In genomic region chr15:12823455-12824119, GRCm38 (mm10) we compare ENCODE assay signal across 9 mouse cellular contexts. TPM values are rescaled to one million over a fixed set of nuclear protein-coding genes. Genes with fewer than 3 reads are reported as not detected.
A peak's percentile ranks its signal among the peaks of the same experiment; 100 is the strongest.
DNase-seq lines count a peak whose midpoint lies in the region; ATAC-seq and TF ChIP-seq lines count a peak whose summit lies in the region.
"Had no signal": no experiment of that assay in that cellular context is flagged by ENCODE, and none has a peak within 500 bp of the region (broad histone marks: within the 10 kb centered on the region; RNA-seq: fewer than 3 reads in every experiment).

No protein-coding gene starts in this region.

- TF ChIP-seq CTCF in intestine, postnatal 0 days (IDR thresholded peaks at IDR 0.05; ENCODE audit: low read depth) = no peak

- H3K4me2 ChIP-seq in liver, embryonic 11.5 days = peak overlapping the region; percentile 63
- H3K4me2 ChIP-seq in embryonic facial prominence, embryonic 12.5 days (replicated peaks) = peak overlapping the region; percentile 58
- peak overlapping the region; percentile 91 for H3K4me2 ChIP-seq in intestine, postnatal 0 days (replicated peaks; ENCODE audit: low read depth)
- H3K4me2 ChIP-seq in neural tube, embryonic 15.5 days = peak overlapping the region; percentile 73

- H3K9ac ChIP-seq in liver, embryonic 11.5 days (ENCODE audit: low read depth, low read length) = peak overlapping the region; percentile 92
- H3K9ac ChIP-seq in embryonic facial prominence, embryonic 12.5 days = peak overlapping the region; percentile 82
- peak overlapping the region; percentile 74 for H3K9ac ChIP-seq in intestine, postnatal 0 days (ENCODE audit: low read depth, low read length)
- peak overlapping the region; percentile 88 for H3K9ac ChIP-seq in neural tube, embryonic 15.5 days (replicated peaks)

- WGBS in liver, embryonic 11.5 days = 54% methylated on average over 2 of the region's 2 CpGs
- WGBS in embryonic facial prominence, embryonic 12.5 days = 91% methylated on average over 2 of the region's 2 CpGs
- 84% methylated on average over 2 of the region's 2 CpGs for WGBS in intestine, postnatal 0 days
- 96% methylated on average over 2 of the region's 2 CpGs for WGBS in neural tube, embryonic 15.5 days

- intact Hi-C loops in gastrocnemius, postnatal 14 days (cut with DNase I; ENCODE audit: low total_unique reads) = no loop called here

- peaks cover 12% of the 10 kb centered on the region for H3K4me1 ChIP-seq in liver, embryonic 11.5 days (replicated peaks; ENCODE audit: control insufficient read depth, insufficient read depth, low read length)
- H3K4me1 ChIP-seq in embryonic facial prominence, embryonic 12.5 days = peaks cover 22% of the 10 kb centered on the region
- peaks cover 6% of the 10 kb centered on the region for H3K4me1 ChIP-seq in intestine, postnatal 0 days (replicated peaks; ENCODE audit: control insufficient read depth, insufficient read depth, low read length)
- peaks cover 35% of the 10 kb centered on the region for H3K4me1 ChIP-seq in neural tube, embryonic 15.5 days

- no peaks in the 10 kb centered on the region for H3K27me3 ChIP-seq in liver, embryonic 11.5 days (replicated peaks; ENCODE audit: control insufficient read depth, insufficient read depth, low read length)
- H3K27me3 ChIP-seq in embryonic facial prominence, embryonic 12.5 days = no peaks in the 10 kb centered on the region
- no peaks in the 10 kb centered on the region for H3K27me3 ChIP-seq in intestine, postnatal 0 days (replicated peaks; ENCODE audit: control insufficient read depth, insufficient read depth, low read length)
- no peaks in the 10 kb centered on the region for H3K27me3 ChIP-seq in neural tube, embryonic 15.5 days (replicated peaks)

- peaks cover 21% of the 10 kb centered on the region for H3K36me3 ChIP-seq in liver, embryonic 11.5 days (ENCODE audit: control insufficient read depth, insufficient read depth, low read length)
- H3K36me3 ChIP-seq in embryonic facial prominence, embryonic 12.5 days = peaks cover 45% of the 10 kb centered on the region
- H3K36me3 ChIP-seq in intestine, postnatal 0 days (ENCODE audit: control insufficient read depth, insufficient read depth) = peaks cover 29% of the 10 kb centered on the region
- H3K36me3 ChIP-seq in neural tube, embryonic 15.5 days = peaks cover 50% of the 10 kb centered on the region

- DNase-seq in liver, embryonic 11.5 days (ENCODE audit: low spot score) = no peak
- DNase-seq in liver = no peak
- no peak for DNase-seq in cerebellum, postnatal 36 days
- DNase-seq in gastrocnemius, postnatal 14 days = no peak
- DNase-seq: adrenal gland, postnatal 25 days had no signal

- ATAC-seq in liver, embryonic 11.5 days (replicated peaks; ENCODE audit: low FRiP score) = no peak
- no peak for ATAC-seq in embryonic facial prominence, embryonic 12.5 days (ENCODE audit: insufficient number of reproducible peaks, insufficient read depth, low FRiP score, low TSS enrichment)
- no peak for ATAC-seq in intestine, postnatal 0 days
- no peak for ATAC-seq in neural tube, embryonic 15.5 days (ENCODE audit: low FRiP score)
- ATAC-seq in frontal cortex, adult (ENCODE audit: low TSS enrichment) = no peak

- H3K27ac ChIP-seq in liver, embryonic 11.5 days (ENCODE audit: low read depth, low read length) = peak overlapping the region; percentile 91
- H3K27ac ChIP-seq in embryonic facial prominence, embryonic 12.5 days = no peak overlapping the region
- 0 out of 2 replicates have a peak overlapping the region, but pooled peaks have one; percentile 60 for H3K27ac ChIP-seq in intestine, postnatal 0 days (ENCODE audit: low read depth, low read length)
- no peak overlapping the region for H3K27ac ChIP-seq in neural tube, embryonic 15.5 days (replicated peaks)

- peak overlapping the region; percentile 82 for H3K4me3 ChIP-seq in liver, embryonic 11.5 days (ENCODE audit: low read depth, low read length)
- H3K4me3 ChIP-seq in embryonic facial prominence, embryonic 12.5 days = peak overlapping the region; percentile 81
- peak overlapping the region; percentile 70 for H3K4me3 ChIP-seq in intestine, postnatal 0 days (ENCODE audit: low read depth, low read length)
- peak overlapping the region; percentile 97 for H3K4me3 ChIP-seq in neural tube, embryonic 15.5 days (replicated peaks)

- no peaks in the 10 kb centered on the region for H3K9me3 ChIP-seq in liver, embryonic 11.5 days (ENCODE audit: control insufficient read depth, low read length)
- no peaks in the 10 kb centered on the region for H3K9me3 ChIP-seq in embryonic facial prominence, embryonic 12.5 days
- H3K9me3 ChIP-seq in intestine, postnatal 0 days (ENCODE audit: control insufficient read depth) = no peaks in the 10 kb centered on the region
- H3K9me3 ChIP-seq in neural tube, embryonic 15.5 days (replicated peaks) = no peaks in the 10 kb centered on the region

RNA-seq across cellular contexts. Expression of gene 6030458C11Rik, which starts 0.9 kb away (rescaled TPM):
- polyA plus RNA-seq in liver, embryonic 11.5 days (2014; fragmentation: Nextera tagmentation; extraction: Ambion mirVana) = 54.8 and 60.1 TPM in 2 replicates
- 49.6 and 52.4 TPM in 2 replicates for polyA plus RNA-seq in embryonic facial prominence, embryonic 12.5 days (2016; fragmentation: Nextera tagmentation; extraction: Ambion mirVana)
- polyA plus RNA-seq in intestine, postnatal 0 days (2015; fragmentation: Nextera tagmentation; extraction: Ambion mirVana) = 10.0 and 12.1 TPM in 2 replicates
- 37.3 and 38.6 TPM in 2 replicates for polyA plus RNA-seq in neural tube, embryonic 15.5 days (2015; fragmentation: Nextera tagmentation; extraction: Ambion mirVana)
- 10 to 100 TPM; 16.2 to 16.8 TPM for total RNA-seq in gastrocnemius, postnatal 14 days (2021)

RNA-seq across cellular contexts. Expression of gene Drosha, which starts 1.0 kb away (rescaled TPM):
- 50.4 and 52.2 TPM in 2 replicates for polyA plus RNA-seq in liver, embryonic 11.5 days (2014; fragmentation: Nextera tagmentation; extraction: Ambion mirVana)
- polyA plus RNA-seq in embryonic facial prominence, embryonic 12.5 days (2016; fragmentation: Nextera tagmentation; extraction: Ambion mirVana) = 58.8 and 60.7 TPM in 2 replicates
- 8.4 and 8.9 TPM in 2 replicates for polyA plus RNA-seq in intestine, postnatal 0 days (2015; fragmentation: Nextera tagmentation; extraction: Ambion mirVana)
- polyA plus RNA-seq in neural tube, embryonic 15.5 days (2015; fragmentation: Nextera tagmentation; extraction: Ambion mirVana) = 41.8 and 43.1 TPM in 2 replicates
- 10 to 100 TPM; 22.4 to 25.7 TPM for total RNA-seq in gastrocnemius, postnatal 14 days (2021)

Comparison
In these comparisons a context has a peak if more than half of its experiments do, and no peak if none do; other contexts are left out.
1. H3K27ac ChIP-seq: peak in liver, embryonic 11.5 days (single experiment) and intestine, postnatal 0 days (single experiment); none in embryonic facial prominence, embryonic 12.5 days (single experiment) and neural tube, embryonic 15.5 days (single experiment).
2. Peak in every context shown above with its lines, with median percentiles within 50 percentile points of each other: H3K4me2 ChIP-seq, H3K4me3 ChIP-seq and H3K9ac ChIP-seq.